Mouse (Mus musculus): Measurements from ENCODE around the gene Cttn. TPM values are rescaled to one million over a fixed set of nuclear protein-coding genes. Genes with fewer than 3 reads are reported as not detected.

The Cttn gene
- 1 to 10 TPM; 4.0 to 4.8 TPM for total RNA-seq (2023)

GRCm38 (mm10) chr7:144470545-144471059 lies at the start of gene Cttn:
Gene Cttn, minus strand, starts transcription at chr7:144471009.

Other genes starting within 250 kb of the Cttn start
- 10 to 100 TPM; 52.5 to 56.1 TPM for gene Ppfia1, start 82.7 kb upstream of the Cttn start, total RNA-seq (2023)
- 1 to 10 TPM; 6.4 to 6.9 TPM for gene Fadd, start 111.5 kb upstream of the Cttn start, total RNA-seq (2023)

All from monocyte, adult 59 days (primary cell).